Mouse (Mus musculus): Measurements from ENCODE around the gene 4930590J08Rik.

4930590J08Rik gene

DNA sequence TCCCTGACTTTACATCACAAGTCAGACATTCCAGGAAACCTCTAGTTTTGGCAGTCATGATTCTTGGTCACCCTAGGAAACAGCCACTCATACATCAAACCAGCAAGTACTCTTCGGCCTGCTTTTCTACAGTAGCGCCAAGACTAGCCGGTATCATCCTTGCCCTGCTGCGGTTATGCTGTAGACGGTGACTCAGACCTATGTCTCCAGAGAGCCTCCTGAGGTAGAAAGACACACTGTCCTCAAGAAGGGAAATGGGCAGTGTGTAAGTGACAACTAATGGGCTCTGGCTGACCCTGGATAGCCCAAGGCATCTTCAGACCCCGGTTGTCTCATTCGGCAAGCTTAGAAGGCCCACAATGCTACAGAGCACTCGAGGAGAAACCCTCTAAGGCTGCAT lies 62.5 kb downstream of the 4930590J08Rik start:
- no peak for DNase-seq (ENCODE audit: low read depth)

DNA sequence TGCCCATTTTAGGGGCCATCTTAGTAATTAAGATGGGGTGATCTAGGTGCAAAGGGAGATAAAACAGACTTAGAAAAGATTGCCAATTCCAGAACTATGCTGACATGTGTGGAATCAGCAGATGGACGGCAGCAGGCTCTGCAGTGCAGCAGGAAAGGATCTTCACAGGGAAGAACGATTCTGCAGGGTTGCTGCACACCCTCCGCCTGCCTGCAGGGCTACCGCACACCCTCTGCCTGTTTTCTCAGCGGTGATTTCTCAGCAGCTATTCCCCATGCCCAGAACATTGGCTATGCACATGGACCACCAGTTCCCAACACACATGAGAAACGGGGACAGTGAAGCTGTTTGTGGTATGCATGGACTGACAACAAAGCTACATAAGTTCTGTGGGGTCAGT lies 63.4 kb downstream of the 4930590J08Rik start:
- DNase-seq (ENCODE audit: low read depth), result no peak

DNA sequence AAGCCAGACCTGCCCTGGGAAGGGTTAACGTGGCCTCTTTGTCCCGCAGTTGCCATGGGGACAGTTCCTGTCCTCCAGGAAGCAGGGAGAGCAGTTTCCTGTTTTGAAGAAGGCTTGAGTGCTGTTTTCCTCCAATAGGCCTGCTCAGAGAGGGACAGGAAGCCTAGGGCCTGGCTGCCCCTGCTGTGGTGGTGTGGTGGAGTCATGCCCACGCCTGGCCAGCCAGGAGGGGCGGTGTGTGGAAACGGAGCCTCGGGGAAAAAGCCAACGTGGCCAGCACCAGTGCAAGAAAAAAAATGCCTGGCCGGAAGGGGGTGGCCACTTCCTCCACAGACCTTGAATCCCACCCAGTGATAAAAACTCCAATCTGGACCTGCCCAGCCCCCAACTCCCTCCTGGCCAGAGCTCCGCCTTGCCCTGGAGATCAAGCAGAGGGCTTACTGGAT lies 69.6 kb downstream of the 4930590J08Rik start:
- DNase-seq (ENCODE audit: low read depth), result no peak

DNA sequence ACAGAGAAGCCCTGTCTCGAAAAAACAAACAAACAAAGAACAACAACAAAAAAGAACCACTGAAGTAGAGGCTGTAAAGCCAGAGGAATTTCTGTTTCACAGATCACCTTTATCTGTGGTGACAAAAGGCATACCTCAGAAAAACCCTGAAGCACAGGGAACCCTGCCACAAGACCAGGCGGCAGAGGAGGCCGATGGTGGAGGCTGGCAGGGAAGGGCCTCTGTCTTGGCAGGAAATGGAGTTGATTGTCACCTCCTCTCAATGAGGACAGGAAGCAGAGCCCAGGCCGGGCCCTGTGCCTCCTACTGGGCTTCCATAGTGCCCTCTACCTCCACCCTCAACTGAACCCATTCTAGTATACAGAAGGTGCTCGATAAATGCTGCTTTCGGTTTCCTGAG lies 71.4 kb downstream of the 4930590J08Rik start:
- no peak for DNase-seq (ENCODE audit: low read depth)

DNA sequence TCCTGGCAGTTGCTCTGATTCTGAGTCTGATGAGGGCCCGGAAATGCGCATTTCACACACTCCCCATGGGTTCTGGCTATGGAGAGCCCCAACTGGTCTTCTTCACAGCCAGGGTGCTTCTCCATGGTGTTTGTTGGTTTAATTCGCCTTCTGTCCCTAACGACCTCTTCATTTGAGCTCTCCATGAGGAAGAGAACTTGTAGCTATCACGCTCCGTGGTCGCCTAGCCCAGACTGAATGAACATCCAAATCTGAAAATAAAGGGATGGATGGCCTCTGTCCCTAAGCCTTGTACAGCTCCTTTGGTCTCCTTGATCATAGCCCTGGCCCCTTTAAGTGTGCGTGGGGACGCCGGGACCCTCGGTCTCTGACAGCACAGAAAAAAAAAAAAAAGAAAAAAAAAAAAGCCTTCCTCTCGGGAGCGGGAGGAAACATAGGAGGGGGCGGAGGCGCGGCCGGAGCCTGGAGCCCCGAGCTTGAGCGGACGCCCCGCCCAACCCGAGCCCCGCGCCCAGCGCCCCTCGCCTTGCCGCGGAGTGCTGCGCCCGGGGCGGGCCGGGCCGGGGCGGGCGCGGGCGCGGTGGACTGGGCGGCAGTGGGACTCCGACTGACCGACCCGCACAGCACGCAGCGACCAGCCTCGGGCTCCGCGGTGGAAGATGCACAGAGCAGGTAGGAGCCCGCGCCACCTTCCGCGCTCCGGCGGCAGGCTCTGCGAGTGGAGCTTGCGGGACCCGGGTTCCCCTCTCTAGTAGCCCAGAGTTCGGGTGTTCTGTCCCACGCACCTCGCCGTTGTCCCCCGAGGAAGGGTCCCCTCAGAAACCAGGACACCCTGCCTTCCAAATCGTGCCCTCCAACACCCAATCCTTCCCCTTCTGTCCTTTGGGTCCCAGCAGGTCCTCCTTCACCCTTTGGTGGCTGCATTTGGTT lies 76.0 kb downstream of the 4930590J08Rik start, which contains the start of gene Fgd5:
Gene Fgd5 (plus strand): TSS at position 508 of the 930 bp plus-strand sequence.
- no peak for DNase-seq (ENCODE audit: low read depth)

DNA sequence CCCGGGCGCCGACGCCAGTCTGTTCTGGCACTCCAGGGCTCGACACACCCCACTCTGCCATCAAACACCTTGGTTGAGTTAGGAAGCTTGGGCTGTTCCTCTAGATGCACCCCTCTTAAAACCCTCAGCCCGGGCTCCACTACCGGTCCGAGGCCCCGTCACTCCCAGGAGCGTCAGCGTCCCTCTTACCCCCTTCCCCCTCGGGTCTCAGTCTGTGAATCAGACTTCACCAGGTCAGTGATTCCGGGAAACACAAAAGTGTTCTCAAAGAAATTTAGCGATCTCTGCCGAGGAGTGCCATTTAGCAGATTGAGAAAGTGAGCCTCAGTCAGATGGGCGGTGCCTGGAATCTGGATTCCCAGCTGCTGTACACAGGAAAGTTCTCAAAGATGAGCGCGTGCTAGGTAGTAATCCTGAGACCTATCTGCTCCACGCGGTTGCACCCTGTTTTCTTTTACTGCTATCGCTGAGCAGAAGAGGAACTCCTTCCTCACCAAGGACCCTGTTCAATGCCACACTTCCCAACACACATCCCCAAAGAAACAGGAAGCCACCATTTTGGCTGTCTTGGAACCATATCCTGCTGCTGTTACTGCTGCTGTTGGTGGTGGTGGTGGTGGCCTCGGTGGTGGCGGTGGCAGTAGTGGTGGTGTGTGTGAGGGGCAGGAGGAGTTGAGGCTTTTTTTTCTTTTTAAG lies 76.8 kb downstream of the 4930590J08Rik start:
- DNase-seq (ENCODE audit: low read depth), result no peak

DNA sequence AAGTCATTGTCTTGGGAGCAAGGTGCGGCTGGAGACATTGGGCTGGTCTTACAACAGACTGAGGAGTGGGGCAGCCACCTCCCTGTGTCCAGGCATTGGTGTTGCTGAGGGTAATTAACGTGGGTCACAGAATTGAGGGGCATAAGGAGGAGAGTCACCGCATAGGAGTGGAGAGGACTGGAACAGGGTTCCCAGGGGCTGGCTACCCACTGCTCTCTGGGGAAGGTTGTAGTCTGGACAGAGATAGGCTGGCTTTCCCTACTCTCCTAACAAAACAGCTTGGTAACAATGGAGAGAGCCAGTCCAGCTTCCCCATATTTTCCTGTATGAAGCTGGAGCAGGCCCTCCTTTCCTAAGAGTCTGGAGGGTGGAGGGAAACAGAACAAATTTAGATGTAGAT lies 77.4 kb downstream of the 4930590J08Rik start:
- no peak for DNase-seq (ENCODE audit: low read depth)

DNA sequence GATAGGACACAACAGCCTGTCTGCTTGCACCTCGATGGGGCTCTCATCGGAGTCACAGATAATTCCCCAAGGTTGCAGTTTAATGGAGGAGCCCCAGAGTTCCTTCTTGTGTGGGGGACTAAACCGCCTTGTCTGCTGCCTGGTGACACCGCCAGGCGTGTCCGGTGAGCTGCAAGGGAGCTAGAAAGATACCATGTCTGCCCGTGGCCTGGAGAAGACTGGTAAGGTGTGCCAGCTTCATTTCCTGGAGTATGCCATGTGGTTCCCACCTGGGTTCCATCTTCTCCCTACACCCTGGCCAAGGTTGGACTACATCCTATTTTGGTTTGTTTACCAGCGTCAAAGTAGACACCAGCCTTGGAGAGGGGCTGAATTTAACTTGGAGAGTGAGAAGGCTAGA lies 87.5 kb downstream of the 4930590J08Rik start:
- DNase-seq (ENCODE audit: low read depth), result no peak

DNA sequence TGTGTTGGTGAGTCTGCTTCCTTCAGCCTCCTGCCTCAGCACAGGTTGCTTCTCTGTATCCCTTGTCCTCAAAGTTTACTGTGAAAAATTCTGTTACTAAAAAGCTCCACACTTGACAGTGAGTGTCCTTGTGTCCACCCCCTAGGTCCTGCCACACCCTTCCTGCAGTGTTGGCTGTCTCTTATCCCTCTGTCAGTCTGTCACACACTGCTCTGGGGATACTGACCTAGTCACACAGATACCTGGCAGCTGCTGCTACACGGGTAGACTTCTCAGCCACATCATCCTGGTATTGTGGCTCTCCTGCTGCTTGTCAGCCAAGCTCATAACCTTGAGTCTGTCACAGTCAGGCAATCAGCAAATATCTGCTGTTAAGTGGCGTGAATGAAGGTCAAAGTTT lies 90.2 kb downstream of the 4930590J08Rik start:
- no peak for DNase-seq (ENCODE audit: low read depth)

DNA sequence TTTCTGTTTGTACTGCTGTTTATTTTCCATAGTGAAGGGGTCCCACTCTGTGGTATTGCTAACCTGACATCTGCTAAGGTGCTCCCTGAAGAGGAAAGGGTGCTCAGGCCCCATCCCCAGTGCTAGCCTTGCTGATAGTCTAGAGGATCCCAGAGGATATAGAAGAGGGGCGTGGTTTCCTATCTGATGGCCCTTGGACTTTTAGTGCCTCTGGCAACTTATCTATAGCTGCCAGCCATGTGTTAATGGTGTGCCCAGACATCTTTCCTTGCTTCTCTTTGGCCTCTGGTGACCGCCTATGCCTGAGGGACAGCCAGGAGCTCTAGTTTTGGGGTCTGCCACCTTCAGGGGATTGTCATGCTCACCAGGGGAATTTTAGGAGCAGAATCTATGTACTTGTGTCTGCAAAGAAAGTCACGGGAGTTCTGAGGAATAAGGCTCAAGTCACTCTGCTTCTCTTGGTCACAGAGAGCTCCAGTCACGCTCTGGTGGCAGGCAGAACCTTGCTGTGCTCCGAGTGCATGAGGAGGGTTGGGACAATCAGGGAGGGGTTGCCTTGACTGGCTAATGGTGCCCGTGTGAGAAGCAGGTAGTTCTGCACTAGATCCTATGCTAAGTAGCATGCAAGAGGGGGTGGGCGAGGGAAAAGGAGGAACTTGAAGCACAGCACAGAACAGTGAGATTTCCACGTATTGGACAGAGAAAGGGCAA lies 91.3 kb downstream of the 4930590J08Rik start:
- no peak for DNase-seq (ENCODE audit: low read depth)

DNA sequence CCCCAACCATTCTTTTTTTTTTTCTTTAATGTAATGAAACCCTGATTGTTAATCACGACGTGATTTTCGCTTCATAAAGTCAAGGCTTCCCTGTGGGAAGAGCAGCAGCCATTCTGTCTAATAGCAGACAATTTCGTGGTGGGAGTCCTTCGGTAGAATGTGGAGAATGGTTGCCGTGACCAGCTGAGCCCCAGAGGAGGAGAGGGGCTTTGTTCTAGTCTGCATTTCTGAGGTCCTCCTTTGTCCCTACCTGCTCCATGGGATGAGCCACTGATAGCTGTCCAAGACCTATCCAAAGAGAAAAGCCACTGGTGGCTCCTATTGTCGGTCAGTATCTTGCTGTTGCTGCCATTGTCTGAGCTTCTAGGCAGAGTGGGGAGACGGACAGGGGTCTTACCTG lies 93.5 kb downstream of the 4930590J08Rik start:
- no peak for DNase-seq (ENCODE audit: low read depth)
